Mouse (Mus musculus): ENCODE results near the gene Olfr59. TPM values are rescaled to one million over a fixed set of nuclear protein-coding genes. Genes with fewer than 3 reads are reported as not detected.

The Olfr59 gene
- total RNA-seq, 1 experiment, result not detected

GRCm38 (mm10) chr11:74328781-74329180 lies 45.2 kb downstream of the Olfr59 start:
- no peak overlapping the region for H3K9ac ChIP-seq (ENCODE audit: insufficient read depth, low read depth, low read length, poor library complexity, severe bottlenecking)
- no peaks in the 10 kb centered on the region for H3K4me1 ChIP-seq (ENCODE audit: control insufficient read depth in 2 of 2, insufficient read depth in 2 of 2, low read length in 2 of 2, poor library complexity in 1 of 2)
- DNase-seq (ENCODE audit: low read depth, low spot score), result no peak
- in situ Hi-C loops (cut with MboI; ENCODE audit: low sequenced_read_pairs in 2 of 2, unreplicated experiment in 2 of 2), result no loop called here
- H3K9me3 ChIP-seq (ENCODE audit: control insufficient read depth, insufficient read depth, low read depth, low read length), result no peaks in the 10 kb centered on the region
- no peaks in the 10 kb centered on the region for H3K36me3 ChIP-seq (ENCODE audit: control insufficient read depth, insufficient read depth, low read length, poor library complexity, severe bottlenecking)
- TF ChIP-seq CHD2 (IDR thresholded peaks at IDR 0.05; ENCODE audit: low read depth, low read length) (no peak), MAFK (IDR thresholded peaks at IDR 0.05; ENCODE audit: insufficient read depth, low read depth, low read length) (no peak), ZNF384 (IDR thresholded peaks at IDR 0.05; ENCODE audit: low read depth, low read length) (no peak), HCFC1 (IDR thresholded peaks at IDR 0.05; ENCODE audit: borderline replicate concordance, insufficient read depth, low read length) (no peak), ZC3H11A (IDR thresholded peaks at IDR 0.05; ENCODE audit: borderline replicate concordance, low read depth, low read length) (no peak)
- H3K27ac ChIP-seq (ENCODE audit: insufficient read depth, low read depth, low read length, poor library complexity, severe bottlenecking), result no peak overlapping the region
- H3K4me3 ChIP-seq (ENCODE audit: insufficient read depth in 1 of 2, low read depth in 1 of 2, low read length in 2 of 2, poor library complexity in 1 of 2, severe bottlenecking in 1 of 2), result no peak overlapping the region

DNA sequence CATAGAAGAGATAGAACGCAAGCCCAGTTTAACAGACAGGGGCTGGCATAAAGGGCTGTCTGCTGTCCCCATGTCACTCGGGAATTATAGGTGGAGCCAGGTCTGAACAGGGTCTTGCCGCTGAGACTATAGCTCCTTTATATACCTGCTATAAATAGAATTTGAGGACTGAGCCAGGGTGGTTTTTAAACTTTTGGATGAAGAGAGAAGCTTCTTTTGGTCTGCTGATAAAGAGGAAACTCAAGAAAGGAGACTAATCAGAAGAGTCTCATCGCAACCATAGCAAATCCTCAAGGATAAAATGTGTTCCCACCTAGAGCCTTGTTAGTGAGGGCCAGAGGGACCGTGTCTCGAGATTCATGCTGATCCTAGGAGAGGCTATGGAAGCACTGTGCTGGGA lies 54.4 kb downstream of the Olfr59 start, which contains the start of gene Olfr410:
Gene Olfr410, minus strand, starts transcription at position 101 of the 400 bp plus-strand sequence.
- TF ChIP-seq ZC3H11A (IDR thresholded peaks at IDR 0.05; ENCODE audit: borderline replicate concordance, low read depth, low read length), result no peak
- TF ChIP-seq CHD2 (IDR thresholded peaks at IDR 0.05; ENCODE audit: low read depth, low read length), result no peak
- no peak for TF ChIP-seq ZNF384 (IDR thresholded peaks at IDR 0.05; ENCODE audit: low read depth, low read length)
- TF ChIP-seq HCFC1 (IDR thresholded peaks at IDR 0.05; ENCODE audit: borderline replicate concordance, insufficient read depth, low read length), result no peak
- no peak for TF ChIP-seq MAFK (IDR thresholded peaks at IDR 0.05; ENCODE audit: insufficient read depth, low read depth, low read length)
- in situ Hi-C loops (cut with MboI; ENCODE audit: low sequenced_read_pairs in 2 of 2, unreplicated experiment in 2 of 2), result no loop called here

More for the DNA sequence above, 54.4 kb downstream of the Olfr59 start, which contains the start of gene Olfr410:
- H3K9me3 ChIP-seq (ENCODE audit: control insufficient read depth, insufficient read depth, low read depth, low read length), result no peaks in the 10 kb centered on the region
- no peak within 1 kb of the TSS for H3K4me3 ChIP-seq (ENCODE audit: insufficient read depth in 1 of 2, low read depth in 1 of 2, low read length in 2 of 2, poor library complexity in 1 of 2, severe bottlenecking in 1 of 2)
- H3K27ac ChIP-seq (ENCODE audit: insufficient read depth, low read depth, low read length, poor library complexity, severe bottlenecking), result no peak within 1 kb of the TSS
- no peaks in the 10 kb centered on the region for H3K4me1 ChIP-seq (ENCODE audit: control insufficient read depth in 2 of 2, insufficient read depth in 2 of 2, low read length in 2 of 2, poor library complexity in 1 of 2)
- no peaks in the 10 kb centered on the region for H3K36me3 ChIP-seq (ENCODE audit: control insufficient read depth, insufficient read depth, low read length, poor library complexity, severe bottlenecking)
- no peak for DNase-seq (ENCODE audit: low read depth, low spot score)
- H3K9ac ChIP-seq (ENCODE audit: insufficient read depth, low read depth, low read length, poor library complexity, severe bottlenecking), result no peak within 1 kb of the TSS

Other genes starting within 250 kb of the Olfr59 start
- gene Olfr139, start 227.2 kb upstream of the Olfr59 start, total RNA-seq (2012; rRNA removed), result not detected in 2 replicates
- gene Olfr399, start 227.1 kb upstream of the Olfr59 start, total RNA-seq (2012; rRNA removed), result not detected in 2 replicates
- not detected in 2 replicates for gene Zfp616, start 213.8 kb upstream of the Olfr59 start, total RNA-seq (2012; rRNA removed)
- gene Olfr401, start 170.0 kb upstream of the Olfr59 start, total RNA-seq (2012; rRNA removed), result not detected in 2 replicates
- not detected in 2 replicates for gene Olfr402, start 130.2 kb upstream of the Olfr59 start, total RNA-seq (2012; rRNA removed)
- not detected in 2 replicates for gene Olfr403, start 97.5 kb upstream of the Olfr59 start, total RNA-seq (2012; rRNA removed)
- not detected in 2 replicates for gene Olfr43, start 72.4 kb upstream of the Olfr59 start, total RNA-seq (2012; rRNA removed)
- gene Olfr406, start 23.9 kb upstream of the Olfr59 start, total RNA-seq (2012; rRNA removed), result not detected in 2 replicates
- not detected in 2 replicates for gene Olfr410, start 54.3 kb downstream of the Olfr59 start, total RNA-seq (2012; rRNA removed)
- not detected in 2 replicates for gene Olfr411, start 68.9 kb downstream of the Olfr59 start, total RNA-seq (2012; rRNA removed)
- not detected in 2 replicates for gene Olfr412, start 78.3 kb downstream of the Olfr59 start, total RNA-seq (2012; rRNA removed)

All from ES-E14 (cell line).